Mouse (Mus musculus) mouse trophoblast stem cell (cell line): ENCODE data around the gene Eif3m.
"Not testable (repeated sequence)": the region's sequence is repeated elsewhere in the genome, so short reads cannot be mapped to it uniquely, and the experiment has no call there.

Experiments used
- in situ Hi-C, 2 experiments: fragments of 300-500 bp; cut with MseI, MboI; formaldehyde crosslinking; loops; 2 replicates in 1 of 2; 3 replicates in 1 of 2; pipeline ENCODE4 v1.15.1; 2025

The Eif3m gene

DNA sequence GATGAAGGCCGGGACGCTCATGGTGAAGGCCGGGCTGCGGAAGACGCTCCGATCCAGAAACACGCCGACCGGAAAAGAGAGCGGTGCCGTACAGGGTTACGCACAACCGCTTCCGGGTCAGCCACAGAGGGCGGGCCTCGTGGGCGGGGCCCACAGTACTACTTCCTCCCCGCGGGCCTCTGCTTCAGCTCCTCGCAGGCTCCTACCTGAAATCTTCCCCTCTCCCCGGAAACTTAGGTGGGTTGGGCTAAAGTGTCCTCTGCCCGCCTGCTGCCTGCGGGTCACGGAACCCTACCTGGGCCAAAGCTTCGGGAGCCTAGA is at the start of gene Eif3m:
Gene Eif3m, minus strand, starts transcription at position 114 of the 321 bp plus-strand sequence.
- in situ Hi-C loops: no loop called here

GRCm38 (mm10) chr2:105062741-105063372 is 46.0 kb upstream of the Eif3m start:
- in situ Hi-C loops: no loop called here

GRCm38 (mm10) chr2:105058577-105059116 is 41.8 kb upstream of the Eif3m start:
- in situ Hi-C loops: no loop called here

- in situ Hi-C loops: no loop called here
These were observed 38.6 kb upstream of the Eif3m start for GRCm38 (mm10) chr2:105055529-105055928.

DNA sequence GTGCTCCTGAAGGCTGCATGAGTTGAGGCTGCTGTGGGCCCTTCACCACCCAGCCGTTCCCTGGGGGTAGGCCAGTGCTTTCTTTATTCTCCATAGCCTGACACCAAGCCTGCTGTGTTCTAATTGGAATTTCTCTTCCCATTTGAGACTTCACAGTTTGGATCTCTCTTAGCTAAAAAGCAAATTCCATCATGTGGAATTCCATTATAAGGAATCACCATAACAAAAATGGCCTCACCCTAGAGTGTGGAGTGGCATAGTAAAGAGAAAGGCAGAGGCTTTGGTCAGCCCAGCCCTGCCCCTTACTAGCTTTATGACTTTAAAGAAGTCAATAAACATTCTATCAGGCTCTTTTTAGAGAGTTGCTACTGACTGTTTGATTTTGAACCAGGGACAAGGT is 31.4 kb upstream of the Eif3m start:
- in situ Hi-C loops: no loop called here

- in situ Hi-C loops: no loop called here
These were observed 26.3 kb upstream of the Eif3m start for GRCm38 (mm10) chr2:105043152-105043551.

DNA sequence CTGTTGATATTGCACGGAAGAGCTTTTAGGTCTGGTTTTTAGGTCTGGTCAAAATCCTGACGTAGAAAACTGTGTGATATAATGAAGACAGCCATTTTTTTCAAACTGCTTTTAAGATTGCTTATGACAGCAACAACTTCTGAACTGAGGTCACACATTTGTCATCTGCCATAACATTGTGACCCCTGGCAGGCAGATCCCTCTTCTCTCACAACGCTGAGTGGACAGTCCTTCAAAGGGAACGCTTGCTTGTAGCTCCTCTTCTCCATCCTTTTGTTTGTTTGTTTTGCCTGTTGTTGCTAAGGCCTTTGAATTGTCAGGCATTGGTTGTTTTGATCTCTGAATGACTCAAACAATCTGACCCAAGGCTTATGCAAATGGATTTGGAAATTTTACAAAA is 24.0 kb upstream of the Eif3m start:
- in situ Hi-C loops: no loop called here

GRCm38 (mm10) chr2:105038879-105039278 is 22.0 kb upstream of the Eif3m start:
- in situ Hi-C loops: no loop called here

DNA sequence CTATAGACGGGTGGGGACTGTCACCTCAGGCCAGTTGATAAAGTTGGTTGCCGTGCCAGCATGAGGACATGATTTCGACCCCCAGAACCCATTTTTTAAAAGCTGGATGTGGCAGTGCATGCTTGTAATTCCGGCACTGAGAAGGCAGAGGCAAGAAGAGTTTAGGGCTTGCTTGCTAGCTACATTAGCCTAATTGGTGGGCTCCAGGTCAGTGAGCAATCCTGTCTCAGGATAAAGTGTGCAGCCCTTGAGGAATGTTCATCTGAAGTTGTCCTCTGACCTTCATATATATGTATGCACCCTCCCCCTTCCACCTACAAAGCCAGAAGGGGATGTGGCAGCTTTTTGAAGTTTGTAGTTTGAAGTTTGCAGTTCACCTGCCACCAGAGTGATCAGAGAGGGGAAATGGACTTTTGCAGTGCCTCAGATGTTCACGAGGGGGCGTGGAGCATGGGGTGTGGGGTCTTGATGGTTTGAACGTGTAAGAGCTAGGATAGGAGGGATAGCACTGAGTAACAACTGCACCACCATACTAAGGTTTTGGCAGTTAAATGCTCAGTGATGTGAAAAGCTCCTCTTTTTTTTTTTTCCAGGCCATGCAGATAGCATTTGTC is 21.2 kb upstream of the Eif3m start:
- in situ Hi-C loops: no loop called here

GRCm38 (mm10) chr2:105036401-105037070 is 19.7 kb upstream of the Eif3m start:
- in situ Hi-C loops: no loop called here

DNA sequence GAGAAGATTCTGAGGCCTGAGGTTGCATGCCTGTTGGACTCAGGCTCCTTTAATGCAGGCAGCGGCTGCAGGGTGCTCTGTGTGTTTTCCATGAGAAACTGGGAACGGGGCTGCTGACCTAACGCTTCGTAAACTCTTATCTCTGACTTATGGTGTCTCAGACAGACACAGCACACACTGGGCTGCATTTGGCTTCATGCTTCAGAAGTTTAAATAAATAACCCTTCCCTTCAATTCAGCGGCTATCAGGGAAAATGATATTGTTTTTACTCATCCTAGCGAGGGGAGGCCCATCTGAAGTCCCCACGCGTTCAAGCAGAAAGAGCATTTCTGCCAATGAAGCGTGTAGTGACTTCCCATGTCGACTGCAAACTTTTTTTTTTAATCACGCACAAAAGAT is 19.1 kb upstream of the Eif3m start:
- in situ Hi-C loops: no loop called here

DNA sequence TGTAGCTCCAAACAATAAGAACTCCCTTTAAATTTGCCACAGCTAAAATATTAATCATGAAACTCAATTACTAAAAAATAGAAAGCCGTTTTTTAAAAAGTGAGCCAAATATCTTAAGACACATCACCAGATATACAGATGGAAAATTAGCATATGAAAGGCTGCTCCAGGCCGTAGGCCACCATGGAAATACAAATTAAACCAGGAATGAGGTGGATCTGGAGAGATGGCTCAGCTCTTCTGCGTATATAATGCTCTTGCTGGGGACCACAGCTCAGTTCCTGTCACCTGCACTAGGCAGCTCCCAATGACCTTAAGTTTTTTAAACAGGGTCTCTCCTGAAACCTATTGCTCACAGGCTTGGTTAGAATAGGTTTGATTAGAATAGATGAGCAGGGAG is 17.2 kb upstream of the Eif3m start:
- in situ Hi-C loops: no loop called here

DNA sequence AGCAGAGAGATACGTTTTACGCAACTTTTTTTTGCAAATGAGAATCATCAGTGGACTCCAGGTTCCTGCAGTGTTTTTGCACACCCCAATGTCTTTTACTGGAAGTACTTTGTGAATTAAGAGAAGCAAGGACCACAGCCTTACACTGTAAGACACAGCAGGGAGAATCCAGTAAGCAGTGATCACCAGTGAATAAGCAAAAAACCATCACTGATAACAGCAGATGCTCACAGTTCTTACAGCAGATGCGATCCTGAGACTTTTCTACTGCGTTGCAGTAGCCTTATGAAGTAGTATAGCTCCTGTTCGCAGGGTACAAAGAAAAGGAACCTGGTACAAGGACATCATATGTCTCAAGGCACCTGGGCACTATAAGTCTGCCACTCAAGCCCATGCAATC is 13.6 kb upstream of the Eif3m start:
- in situ Hi-C loops: no loop called here

- in situ Hi-C loops: no loop called here
These were observed 11.9 kb upstream of the Eif3m start for GRCm38 (mm10) chr2:105028806-105029205.

DNA sequence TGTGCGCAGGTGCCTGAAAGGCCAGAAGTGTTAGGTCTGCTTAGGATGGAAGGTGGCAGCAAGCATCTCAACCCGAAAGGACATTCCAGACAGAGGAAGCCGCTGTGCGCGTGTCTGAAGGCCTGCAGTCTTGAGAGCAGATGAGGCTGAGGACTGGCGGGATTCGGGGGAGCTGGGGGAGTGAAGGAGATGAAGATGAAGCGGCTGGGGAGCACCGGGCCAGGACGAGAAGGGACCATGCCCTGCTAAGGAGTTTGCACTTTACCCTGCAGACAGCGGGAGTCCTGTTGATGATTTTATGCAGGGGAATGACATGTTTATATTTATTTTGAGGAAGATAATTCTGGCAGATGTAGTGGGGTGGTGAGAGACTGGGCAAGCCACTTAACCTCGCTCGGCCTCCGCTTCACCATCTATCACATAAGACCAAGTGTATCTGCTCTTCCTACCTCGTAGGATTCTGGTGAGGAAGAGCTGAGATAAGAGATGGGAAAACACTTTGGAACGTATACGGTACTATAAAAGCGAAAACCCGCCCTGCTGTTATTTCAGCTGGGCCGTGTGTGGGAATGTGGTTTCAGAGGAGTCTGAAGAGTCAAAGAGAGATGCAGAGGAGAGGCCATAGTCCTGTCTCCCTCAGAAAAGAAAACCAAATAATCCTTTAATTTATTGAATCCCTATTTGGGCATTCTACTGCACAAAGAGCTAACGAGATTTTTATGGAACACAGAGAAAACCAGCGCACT is 10.2 kb upstream of the Eif3m start:
- in situ Hi-C loops: no loop called here

DNA sequence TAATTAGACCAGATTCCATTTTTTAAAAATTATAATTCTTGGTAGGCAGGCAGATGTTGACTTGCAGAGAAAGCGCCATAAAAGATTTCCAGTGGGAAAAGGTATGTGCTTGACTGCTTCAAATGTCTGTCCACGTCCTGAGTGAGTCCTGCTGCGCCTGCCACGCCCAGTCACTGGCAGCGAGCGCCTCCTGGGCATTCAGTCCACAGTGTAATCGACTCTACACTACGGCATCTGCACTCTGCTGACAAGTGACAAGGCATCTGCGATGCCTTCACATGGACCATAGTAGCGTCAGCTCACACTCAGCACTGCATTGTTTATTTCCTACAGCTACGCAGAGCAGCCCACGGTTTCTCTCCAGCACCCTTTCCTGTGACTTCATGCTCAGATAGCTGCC is 8.7 kb upstream of the Eif3m start:
- in situ Hi-C loops: not testable (repeated sequence)

- in situ Hi-C loops: no loop called here
These were observed 6.9 kb upstream of the Eif3m start for GRCm38 (mm10) chr2:105023815-105024214.

DNA sequence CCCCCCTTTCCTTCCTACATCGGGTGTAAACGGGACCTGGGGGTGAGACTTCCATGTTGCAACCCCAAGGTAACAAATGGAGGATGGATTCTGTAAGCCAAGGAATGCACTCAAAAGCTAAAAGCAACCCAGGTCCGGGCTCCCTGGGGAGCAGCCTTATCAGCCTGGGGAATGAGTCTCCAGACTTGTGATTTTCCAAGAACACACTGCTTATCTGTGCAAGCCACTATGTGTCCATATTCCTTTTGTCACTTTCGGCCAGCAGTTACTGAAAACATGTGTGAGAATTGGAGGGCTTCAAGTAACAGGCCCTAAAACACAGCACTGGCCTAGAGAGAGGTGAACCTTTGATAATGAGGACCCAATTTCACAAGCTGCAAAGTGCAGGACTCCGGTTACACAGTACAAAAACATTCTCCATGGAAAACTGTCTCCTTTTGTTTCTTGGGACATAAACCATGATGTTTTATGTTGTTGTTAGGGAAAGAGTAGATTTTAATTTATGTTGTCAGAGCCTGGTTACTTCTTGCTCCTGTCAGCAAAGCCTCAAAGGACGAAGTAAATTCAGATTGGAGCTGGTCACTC is 6.2 kb upstream of the Eif3m start:
- in situ Hi-C loops: no loop called here

GRCm38 (mm10) chr2:105021836-105022235 is 5.0 kb upstream of the Eif3m start:
- in situ Hi-C loops: no loop called here

DNA sequence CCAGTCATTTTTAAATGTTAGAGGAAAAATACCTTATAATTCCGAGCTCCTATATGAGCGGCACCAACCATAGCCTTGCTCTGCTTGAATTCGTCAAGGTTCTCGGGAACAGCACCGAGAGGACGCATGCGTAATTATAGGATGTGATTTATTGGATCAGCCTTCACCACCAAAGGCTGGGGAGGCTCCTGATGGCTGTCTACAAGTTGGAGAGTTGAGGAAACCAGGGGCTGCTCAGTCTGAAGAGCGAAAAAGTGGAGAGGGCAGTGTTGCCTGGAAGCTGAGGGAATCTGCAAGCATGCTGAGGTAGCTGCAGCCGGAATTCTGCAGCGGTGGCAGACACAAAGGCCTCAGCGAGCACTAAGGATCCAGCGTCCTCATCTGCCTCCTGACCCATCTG is 4.4 kb upstream of the Eif3m start:
- in situ Hi-C loops: no loop called here

GRCm38 (mm10) chr2:105019457-105019856 is 2.6 kb upstream of the Eif3m start:
- in situ Hi-C loops: no loop called here

GRCm38 (mm10) chr2:105017802-105018201 is 922 bp upstream of the Eif3m start:
- in situ Hi-C loops: no loop called here
